ENCODE assay signal across 25 mouse cellular contexts in genomic region chr2:156980059-156980458, GRCm38 (mm10). TPM values are rescaled to one million over a fixed set of nuclear protein-coding genes. Genes with fewer than 3 reads are reported as not detected.
DNase-seq lines count a peak whose midpoint lies in the region; ATAC-seq and TF ChIP-seq lines count a peak whose summit lies in the region.
"Had no signal": no experiment of that assay in that cellular context is flagged by ENCODE, and none has a peak within 500 bp of the region (broad histone marks: within the 10 kb centered on the region; RNA-seq: fewer than 3 reads in every experiment).

No protein-coding gene starts in this region.

- no peaks in the 10 kb centered on the region for H3K36me3 ChIP-seq in embryonic facial prominence, embryonic 13.5 days
- no peaks in the 10 kb centered on the region for H3K36me3 ChIP-seq in embryonic facial prominence, embryonic 10.5 days (replicated peaks)
- H3K36me3 ChIP-seq in hindbrain, postnatal 0 days (ENCODE audit: insufficient read depth, low read length): no peaks in the 10 kb centered on the region
- H3K36me3 ChIP-seq in hindbrain, embryonic 14.5 days (replicated peaks; ENCODE audit: control insufficient read depth, insufficient read depth): no peaks in the 10 kb centered on the region
- H3K36me3 ChIP-seq in myocyte (ENCODE audit: control insufficient read depth, insufficient read depth): no peaks in the 10 kb centered on the region
- H3K36me3 ChIP-seq: heart, embryonic 15.5 days; hindbrain, embryonic 15.5 days; neural tube, embryonic 15.5 days had no signal

- in situ Hi-C loops in Patski (cut with MboI; ENCODE audit: low pct_unique_long_range_greater_than_20kb): no loop called here

- H3K9me3 ChIP-seq in embryonic facial prominence, embryonic 13.5 days: no peaks in the 10 kb centered on the region
- no peaks in the 10 kb centered on the region for H3K9me3 ChIP-seq in embryonic facial prominence, embryonic 10.5 days
- H3K9me3 ChIP-seq in hindbrain, postnatal 0 days (ENCODE audit: low read length): no peaks in the 10 kb centered on the region
- no peaks in the 10 kb centered on the region for H3K9me3 ChIP-seq in hindbrain, embryonic 14.5 days (ENCODE audit: control insufficient read depth, low read length)
- H3K9me3 ChIP-seq: heart, embryonic 15.5 days; hindbrain, embryonic 15.5 days; limb, embryonic 15.5 days; neural tube, embryonic 15.5 days had no signal

- H3K4me1 ChIP-seq in embryonic facial prominence, embryonic 13.5 days: 0 out of 2 replicates have a peak, but pooled peaks cover 4% of the 10 kb centered on the region
- H3K4me1 ChIP-seq in embryonic facial prominence, embryonic 10.5 days: no peaks in the 10 kb centered on the region; the same call in 1 of the 2 replicates
- peaks cover 19% of the 10 kb centered on the region for H3K4me1 ChIP-seq in hindbrain, postnatal 0 days (ENCODE audit: insufficient read depth, low read length)
- H3K4me1 ChIP-seq in hindbrain, embryonic 14.5 days (replicated peaks; ENCODE audit: control insufficient read depth, insufficient read depth, low read length): 0 out of 2 replicates have a peak, but pooled peaks cover 12% of the 10 kb centered on the region

- no peak overlapping the region for H3K9ac ChIP-seq in embryonic facial prominence, embryonic 13.5 days
- H3K9ac ChIP-seq in hindbrain, postnatal 0 days (replicated peaks; ENCODE audit: low read length): no peak overlapping the region
- no peak overlapping the region for H3K9ac ChIP-seq in hindbrain, embryonic 14.5 days
- H3K9ac ChIP-seq: heart, embryonic 15.5 days; hindbrain, embryonic 15.5 days; limb, embryonic 15.5 days; liver, embryonic 14.5 days; lung, embryonic 14.5 days; neural tube, embryonic 15.5 days had no signal

- POLR2A ChIA-PET in Patski (lab: Charles Lee): no interaction called here

- TF ChIP-seq POLR2A in myocyte (IDR thresholded peaks at IDR 0.05; ENCODE audit: insufficient read length, low read depth): no peak

- WGBS in embryonic facial prominence, embryonic 13.5 days: 57% methylated on average over 2 of the region's 2 CpGs
- WGBS in embryonic facial prominence, embryonic 10.5 days: 84% methylated on average over 2 of the region's 2 CpGs
- WGBS in hindbrain, postnatal 0 days: 66% methylated on average over 2 of the region's 2 CpGs
- 88% methylated on average over 2 of the region's 2 CpGs for WGBS in hindbrain, embryonic 14.5 days

- no peak for ATAC-seq in embryonic facial prominence, embryonic 13.5 days (ENCODE audit: insufficient number of reproducible peaks, insufficient read depth, low FRiP score, low TSS enrichment, low read depth)
- ATAC-seq in hindbrain, postnatal 0 days: no peak
- ATAC-seq in hindbrain, embryonic 14.5 days (ENCODE audit: low FRiP score): no peak
- ATAC-seq in Patski: no peak
- ATAC-seq: forebrain, embryonic 14.5 days had no signal

- peak overlapping the region; percentile 7; the same call in 1 of the 2 replicates for H3K27ac ChIP-seq in embryonic facial prominence, embryonic 13.5 days
- H3K27ac ChIP-seq in embryonic facial prominence, embryonic 10.5 days (replicated peaks): no peak overlapping the region
- no peak overlapping the region for H3K27ac ChIP-seq in hindbrain, postnatal 0 days
- no peak overlapping the region for H3K27ac ChIP-seq in hindbrain, embryonic 14.5 days
- H3K27ac ChIP-seq: heart, embryonic 15.5 days; hindbrain, embryonic 15.5 days; kidney, postnatal 0 days; limb, embryonic 15.5 days; liver, embryonic 14.5 days; neural tube, embryonic 15.5 days had no signal

- no peak for DNase-seq in embryonic facial prominence, embryonic 10.5 days (ENCODE audit: low spot score)
- DNase-seq in hindbrain, postnatal 0 days (ENCODE audit: low spot score): peak; percentile 12
- DNase-seq in hindbrain, embryonic 14.5 days (ENCODE audit: low spot score): no peak
- peak; percentile 10 for DNase-seq in Patski (ENCODE audit: low read depth, low spot score)
- DNase-seq in frontal cortex, postnatal 25 days (ENCODE audit: low spot score in 2 of 2): no peak
- DNase-seq in layer of hippocampus, postnatal 10 days (ENCODE audit: low spot score in 2 of 2): no peak
- DNase-seq: adrenal gland, postnatal 14 days; cerebellum, adult 11 months; cerebellum, adult 9-10 months; embryo, embryonic 11 days; kidney, adult 18-20 months; lung, embryonic 14.5 days; lung, postnatal 14 days; midbrain, embryonic 14.5 days; retina, postnatal 1 day; right cerebral cortex, postnatal 14 days had no signal

- H3ac ChIP-seq in myocyte (ENCODE audit: control insufficient read depth, insufficient read length): no peak overlapping the region

- CTCF ChIA-PET in Patski (lab: Charles Lee): interaction anchor here (1.2 to 3.1 kb wide), 2 partner anchors 11 to 17 kb away, joined by 4 to 8 read pairs; no protein-coding TSS in a partner anchor

- peaks cover 21% of the 10 kb centered on the region for H3K79me2 ChIP-seq in myocyte (ENCODE audit: control insufficient read depth, insufficient read depth)

- no peak for TF ChIP-seq CTCF in hindbrain, postnatal 0 days (IDR thresholded peaks at IDR 0.05; ENCODE audit: low read depth)
- TF ChIP-seq CTCF in Patski (IDR thresholded peaks at IDR 0.05): no peak

- no peak overlapping the region for H3K4me2 ChIP-seq in embryonic facial prominence, embryonic 13.5 days
- no peak overlapping the region for H3K4me2 ChIP-seq in hindbrain, postnatal 0 days (ENCODE audit: low read depth, low read length)
- H3K4me2 ChIP-seq in hindbrain, embryonic 14.5 days (replicated peaks): no peak overlapping the region
- H3K4me2 ChIP-seq in myocyte (ENCODE audit: low read depth): peak overlapping the region; percentile 60
- H3K4me2 ChIP-seq: heart, embryonic 15.5 days; hindbrain, embryonic 15.5 days; limb, embryonic 15.5 days; lung, embryonic 14.5 days; neural tube, embryonic 15.5 days had no signal

- H3K27me3 ChIP-seq in embryonic facial prominence, embryonic 13.5 days: no peaks in the 10 kb centered on the region
- no peaks in the 10 kb centered on the region for H3K27me3 ChIP-seq in embryonic facial prominence, embryonic 10.5 days (replicated peaks; ENCODE audit: low read depth, poor library complexity, severe bottlenecking)
- H3K27me3 ChIP-seq in hindbrain, postnatal 0 days (ENCODE audit: insufficient read depth, low read length): no peaks in the 10 kb centered on the region
- H3K27me3 ChIP-seq in hindbrain, embryonic 14.5 days (ENCODE audit: control insufficient read depth, insufficient read depth, low read length): no peaks in the 10 kb centered on the region
- no peaks in the 10 kb centered on the region for H3K27me3 ChIP-seq in Patski
- H3K27me3 ChIP-seq in myocyte (ENCODE audit: control insufficient read depth, insufficient read depth, insufficient read length): no peaks in the 10 kb centered on the region
- H3K27me3 ChIP-seq: heart, embryonic 15.5 days; hindbrain, embryonic 15.5 days; limb, embryonic 15.5 days; neural tube, embryonic 15.5 days had no signal

- no peak overlapping the region for H3K4me3 ChIP-seq in embryonic facial prominence, embryonic 13.5 days
- H3K4me3 ChIP-seq in embryonic facial prominence, embryonic 10.5 days: no peak overlapping the region
- H3K4me3 ChIP-seq in hindbrain, postnatal 0 days (ENCODE audit: low read length): no peak overlapping the region
- H3K4me3 ChIP-seq in hindbrain, embryonic 14.5 days (replicated peaks; ENCODE audit: low read length): no peak overlapping the region
- H3K4me3 ChIP-seq in myocyte: no peak overlapping the region
- H3K4me3 ChIP-seq: heart, embryonic 15.5 days; hindbrain, embryonic 15.5 days; limb, embryonic 15.5 days; neural tube, embryonic 15.5 days had no signal

TF ChIP-seq in myocyte, 11 proteins besides CTCF, POLR2A, EP300 and RAD21:
- TF ChIP-seq MYOD1 (IDR thresholded peaks at IDR 0.05; ENCODE audit: control insufficient read depth in 1 of 3, insufficient read length in 2 of 3, low read depth in 2 of 3) (no peak), TCF12 (IDR thresholded peaks at IDR 0.05; ENCODE audit: insufficient read depth, poor library complexity, severe bottlenecking) (no peak), TCF3 (IDR thresholded peaks at IDR 0.05; ENCODE audit: insufficient read length, low read depth) (no peak), CEBPB (IDR thresholded peaks at IDR 0.05; ENCODE audit: insufficient read depth, poor library complexity, severe bottlenecking) (no peak), MAX (IDR thresholded peaks at IDR 0.05; ENCODE audit: low read depth) (no peak), USF1 (IDR thresholded peaks at IDR 0.05; ENCODE audit: low read depth) (no peak), SRF (IDR thresholded peaks at IDR 0.05; ENCODE audit: control insufficient read depth, insufficient read length, low read depth) (no peak), POLR2AphosphoS2 (IDR thresholded peaks at IDR 0.05; ENCODE audit: insufficient read length, low read depth) (no peak), MYOG (IDR thresholded peaks at IDR 0.05; ENCODE audit: control insufficient read depth in 1 of 3, insufficient read depth in 1 of 3, insufficient read length in 2 of 3, low read depth in 2 of 3) (no peak), E2F4 (IDR thresholded peaks at IDR 0.05; ENCODE audit: insufficient read depth) (no peak), REST (IDR thresholded peaks at IDR 0.05; ENCODE audit: insufficient read depth, insufficient read length) (no peak)
TF ChIP-seq in myocyte: peak in this region for 0.

RNA-seq across cellular contexts. Expression of gene Ndrg3, which starts 11.8 kb away (rescaled TPM):
- polyA plus RNA-seq in embryonic facial prominence, embryonic 13.5 days (2015; fragmentation: Nextera tagmentation; extraction: Ambion mirVana): 51.0 and 55.6 TPM in 2 replicates
- 40.4 and 41.1 TPM in 2 replicates for polyA plus RNA-seq in embryonic facial prominence, embryonic 10.5 days (2016; fragmentation: Nextera tagmentation; extraction: Ambion mirVana)
- total RNA-seq in hindbrain, postnatal 0 days (2014; rRNA removed): 177 and 183 TPM in 2 replicates
- 162 and 167 TPM in 2 replicates for polyA plus RNA-seq in hindbrain, postnatal 0 days (2015; fragmentation: Nextera tagmentation; extraction: Ambion mirVana)
- 133 and 147 TPM in 2 replicates for polyA plus RNA-seq in hindbrain, embryonic 14.5 days (2014; fragmentation: Nextera tagmentation; extraction: Ambion mirVana)
- polyA plus RNA-seq in Patski (2021) (73.5 TPM), myocyte (2012; fragmentation: generic; extraction: Trizol) (34.0 TPM)
- 100 to 1,000 TPM; 360 to 416 TPM for total RNA-seq in layer of hippocampus, postnatal 10 days (2021)

RNA-seq across cellular contexts. Expression of gene Dsn1, which starts 26.9 kb away (rescaled TPM):
- polyA plus RNA-seq in embryonic facial prominence, embryonic 13.5 days (2015; fragmentation: Nextera tagmentation; extraction: Ambion mirVana): 39.4 and 40.1 TPM in 2 replicates
- polyA plus RNA-seq in embryonic facial prominence, embryonic 10.5 days (2016; fragmentation: Nextera tagmentation; extraction: Ambion mirVana): 51.7 and 53.8 TPM in 2 replicates
- 6.3 and 9.5 TPM in 2 replicates for total RNA-seq in hindbrain, postnatal 0 days (2014; rRNA removed)
- polyA plus RNA-seq in hindbrain, postnatal 0 days (2015; fragmentation: Nextera tagmentation; extraction: Ambion mirVana): 11.9 and 12.7 TPM in 2 replicates
- polyA plus RNA-seq in hindbrain, embryonic 14.5 days (2014; fragmentation: Nextera tagmentation; extraction: Ambion mirVana): 11.3 and 11.9 TPM in 2 replicates
- polyA plus RNA-seq in Patski (2021) (27.2 TPM), myocyte (2012; fragmentation: generic; extraction: Trizol) (4.8 TPM)
- total RNA-seq in layer of hippocampus, postnatal 10 days (2021): 1 to 10 TPM; 5.2 to 8.3 TPM

Comparison
In these comparisons a context has a peak if more than half of its experiments do, and no peak if none do; other contexts are left out.
1. DNase-seq: peak in hindbrain, postnatal 0 days (single experiment) and Patski (single experiment); none in embryonic facial prominence, embryonic 10.5 days (single experiment), hindbrain, embryonic 14.5 days (single experiment), frontal cortex, postnatal 25 days (0 of 2) and layer of hippocampus, postnatal 10 days (0 of 2).